Mouse (Mus musculus) midbrain, embryonic 11.5 days (tissue): ENCODE data around the gene Pip4k2a. TPM values are rescaled to one million over a fixed set of nuclear protein-coding genes. Genes with fewer than 3 reads are reported as not detected.
"Not testable (repeated sequence)": the region's sequence is repeated elsewhere in the genome, so short reads cannot be mapped to it uniquely, and the experiment has no call there.

Experiments used
- ATAC-seq: fragments of 200-750 bp; cut with Nextera tagmentation; 2 replicates; pipeline ENCODE4 v1.8.0; 2017; ENCODE audit warnings: moderate TSS enrichment, moderate library complexity; ENCODE audit not compliant: low FRiP score
- DNase-seq: peaks from one replicate; pipeline ENCODE4 v3.0.0; 2015; ENCODE audit warnings: low spot score; ENCODE audit errors: missing footprints
- H3K27ac ChIP-seq: fragments of 300-500 bp; sonication (generic); 2 replicates; pipeline ENCODE4 v1.5.1; 2014; ENCODE audit warnings: low read depth, low read length
- H3K27me3 ChIP-seq: fragments of 300-500 bp; sonication (generic); 2 replicates; pipeline ENCODE4 v1.6.1; 2014; ENCODE audit warnings: mild to moderate bottlenecking, low read length, moderate library complexity, mixed read lengths; ENCODE audit not compliant: control insufficient read depth, insufficient read depth
- H3K36me3 ChIP-seq: fragments of 300-500 bp; sonication (generic); 2 replicates; pipeline ENCODE4 v1.6.1; 2014; ENCODE audit warnings: mild to moderate bottlenecking, low read length, moderate library complexity, mixed read lengths; ENCODE audit not compliant: control insufficient read depth, insufficient read depth
- H3K4me1 ChIP-seq: fragments of 300-500 bp; sonication (generic); 2 replicates; pipeline ENCODE4 v1.6.1; 2014; ENCODE audit warnings: low read length; ENCODE audit not compliant: control insufficient read depth, insufficient read depth
- H3K4me2 ChIP-seq: fragments of 300-500 bp; sonication (generic); 2 replicates; pipeline ENCODE4 v1.6.1; 2014; ENCODE audit warnings: mild to moderate bottlenecking, moderate library complexity
- H3K4me3 ChIP-seq: fragments of 300-500 bp; sonication (generic); 2 replicates; pipeline ENCODE4 v1.5.1; 2014; ENCODE audit warnings: low read depth, low read length
- H3K9ac ChIP-seq: fragments of 300-500 bp; sonication (generic); 2 replicates; pipeline ENCODE4 v1.6.1; 2014; ENCODE audit warnings: low read length
- H3K9me3 ChIP-seq: fragments of 300-500 bp; sonication (generic); 2 replicates; pipeline ENCODE4 v1.6.1; 2016; ENCODE audit warnings: low read length; ENCODE audit not compliant: control insufficient read depth
- WGBS: fragments of 180-500 bp; shearing (Covaris S2); extraction: QIAGEN DNeasy Blood & Tissue Kit; methylation state at CpG from one replicate; pipeline ENCODE4 v1.1.7; 2014; 5-methylcytosine and 5-hydroxymethylcytosine counted together
- polyA plus RNA-seq: library from polyadenylated mRNA; unstranded; fragments of >200 nt; fragmentation: Nextera tagmentation; extraction: Ambion mirVana; gene quantifications from 2 replicates; pipeline ENCODE4 v1.2.1, GENCODE M21; 2014

The Pip4k2a gene
- polyA plus RNA-seq: 9.7 and 11.5 TPM in 2 replicates

GRCm38 (mm10) chr2:18998054-18998478 lies at the start of gene Pip4k2a, which contains the start of gene 4930426L09Rik:
TSS of gene Pip4k2a (minus strand) at chr2:18998126.
TSS of gene 4930426L09Rik (plus strand) at chr2:18998343.
- Histone ChIP-seq H3K4me1 (peaks cover 12% of the 10 kb centered on the region), H3K4me2 (peak within 1 kb of the TSS; percentile 96), H3K27me3 (no peaks in the 10 kb centered on the region), H3K9ac (peak within 1 kb of the TSS; percentile 82), H3K36me3 (no peaks in the 10 kb centered on the region), H3K9me3 (no peaks in the 10 kb centered on the region), H3K27ac (peak within 1 kb of the TSS; percentile 82), H3K4me3 (peak within 1 kb of the TSS; percentile 72)
- 0% methylated on average over 48 of the region's 66 CpGs for WGBS
- peak; percentile 98 for DNase-seq
- ATAC-seq: peak; percentile 96

GRCm38 (mm10) chr2:19037907-19038570 lies 40.1 kb upstream of the Pip4k2a start:
- Histone ChIP-seq H3K9ac (no peak overlapping the region), H3K27me3 (no peaks in the 10 kb centered on the region), H3K36me3 (no peaks in the 10 kb centered on the region), H3K4me3 (no peak overlapping the region), H3K4me2 (no peak overlapping the region), H3K9me3 (no peaks in the 10 kb centered on the region), H3K4me1 (no peaks in the 10 kb centered on the region), H3K27ac (no peak overlapping the region)
- ATAC-seq (no peak), DNase-seq (no peak)
- 80% methylated on average over 4 of the region's 4 CpGs for WGBS

GRCm38 (mm10) chr2:19037430-19037829 lies 39.5 kb upstream of the Pip4k2a start:
- Histone ChIP-seq H3K4me2 (no peak overlapping the region), H3K4me1 (no peaks in the 10 kb centered on the region), H3K27ac (no peak overlapping the region), H3K9ac (no peak overlapping the region), H3K9me3 (no peaks in the 10 kb centered on the region), H3K27me3 (no peaks in the 10 kb centered on the region), H3K4me3 (no peak overlapping the region), H3K36me3 (no peaks in the 10 kb centered on the region)
- ATAC-seq (no peak), DNase-seq (no peak)
- 78% methylated on average over 4 of the region's 4 CpGs for WGBS

DNA sequence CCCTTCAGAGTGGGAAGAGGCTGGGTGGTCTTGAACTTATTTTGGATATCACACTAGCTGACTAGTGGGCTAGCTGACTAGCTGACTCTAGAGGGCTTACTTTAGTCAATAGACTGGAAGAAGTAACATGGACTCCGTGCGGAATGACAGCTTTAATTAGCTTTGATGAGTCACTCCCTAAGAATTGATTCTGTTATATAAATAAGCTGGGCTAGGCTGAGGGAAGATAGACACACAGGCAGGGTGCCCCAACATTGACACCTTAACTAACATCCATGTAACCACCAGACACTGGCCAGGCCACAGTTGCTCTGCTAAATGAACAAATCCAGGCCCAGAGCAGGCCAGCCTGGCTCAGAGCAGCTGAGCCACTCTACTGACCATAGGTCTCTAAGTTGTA lies 26.9 kb upstream of the Pip4k2a start:
- H3K27me3 ChIP-seq: no peaks in the 10 kb centered on the region
- H3K9ac ChIP-seq: no peak overlapping the region
- no peaks in the 10 kb centered on the region for H3K36me3 ChIP-seq
- H3K4me3 ChIP-seq: no peak overlapping the region
- H3K27ac ChIP-seq: no peak overlapping the region
- ATAC-seq: peak; percentile 50; the same call in 1 of the 2 replicates
- H3K4me1 ChIP-seq: no peaks in the 10 kb centered on the region
- no peaks in the 10 kb centered on the region for H3K9me3 ChIP-seq
- H3K4me2 ChIP-seq: no peak overlapping the region
- no peak for DNase-seq
- 73% methylated on average over 2 of the region's 2 CpGs for WGBS

GRCm38 (mm10) chr2:19018034-19018433 lies 20.1 kb upstream of the Pip4k2a start:
- no peaks in the 10 kb centered on the region for H3K27me3 ChIP-seq
- no peaks in the 10 kb centered on the region for H3K36me3 ChIP-seq
- H3K4me3 ChIP-seq: no peak overlapping the region
- no peaks in the 10 kb centered on the region for H3K9me3 ChIP-seq
- WGBS: 48% methylated on average over 2 of the region's 2 CpGs
- no peak for DNase-seq
- H3K4me2 ChIP-seq: no peak overlapping the region
- no peak overlapping the region for H3K27ac ChIP-seq
- ATAC-seq: no peak
- no peaks in the 10 kb centered on the region for H3K4me1 ChIP-seq
- H3K9ac ChIP-seq: no peak overlapping the region

GRCm38 (mm10) chr2:19016839-19017238 lies 18.9 kb upstream of the Pip4k2a start:
- WGBS: 83% methylated on average over 1 of the region's 1 CpGs
- H3K4me3 ChIP-seq: no peak overlapping the region
- no peak overlapping the region for H3K27ac ChIP-seq
- H3K9me3 ChIP-seq: no peaks in the 10 kb centered on the region
- H3K4me1 ChIP-seq: no peaks in the 10 kb centered on the region
- no peak overlapping the region for H3K4me2 ChIP-seq
- no peaks in the 10 kb centered on the region for H3K36me3 ChIP-seq
- ATAC-seq (no peak), DNase-seq (no peak)
- no peak overlapping the region for H3K9ac ChIP-seq
- H3K27me3 ChIP-seq: no peaks in the 10 kb centered on the region

GRCm38 (mm10) chr2:19016348-19016747 lies 18.4 kb upstream of the Pip4k2a start:
- no peak overlapping the region for H3K27ac ChIP-seq
- DNase-seq (no peak), ATAC-seq (no peak)
- H3K4me1 ChIP-seq: no peaks in the 10 kb centered on the region
- H3K36me3 ChIP-seq: no peaks in the 10 kb centered on the region
- H3K27me3 ChIP-seq: no peaks in the 10 kb centered on the region
- 91% methylated on average over 5 of the region's 5 CpGs for WGBS
- H3K9me3 ChIP-seq: no peaks in the 10 kb centered on the region
- H3K9ac ChIP-seq: no peak overlapping the region
- H3K4me2 ChIP-seq: no peak overlapping the region
- H3K4me3 ChIP-seq: no peak overlapping the region

- Histone ChIP-seq H3K4me3 (no peak overlapping the region), H3K4me2 (no peak overlapping the region), H3K36me3 (no peaks in the 10 kb centered on the region), H3K27me3 (no peaks in the 10 kb centered on the region), H3K9ac (no peak overlapping the region), H3K4me1 (no peaks in the 10 kb centered on the region), H3K9me3 (no peaks in the 10 kb centered on the region), H3K27ac (no peak overlapping the region)
- DNase-seq (no peak), ATAC-seq (no peak)
- 71% methylated on average over 6 of the region's 6 CpGs for WGBS
These were observed 13.5 kb upstream of the Pip4k2a start for GRCm38 (mm10) chr2:19011443-19011842.

DNA sequence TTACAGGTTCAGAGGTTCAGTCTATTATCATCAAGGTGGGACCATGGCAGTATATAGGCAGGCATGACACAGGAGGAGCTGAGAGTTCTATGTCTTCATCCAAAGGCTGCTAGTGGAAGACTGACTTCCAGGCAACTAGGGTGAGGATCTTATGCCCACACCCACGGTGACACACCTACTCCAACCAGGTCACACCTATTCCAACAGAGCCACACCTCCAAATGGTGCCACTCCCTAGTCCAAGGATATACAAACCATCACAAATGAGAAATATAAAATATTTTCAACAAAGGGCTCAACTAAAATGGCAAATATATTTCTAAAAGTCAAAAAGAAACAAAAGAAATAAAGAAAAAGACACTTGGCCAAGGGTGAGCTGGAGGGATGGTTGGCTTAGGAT lies 12.6 kb upstream of the Pip4k2a start:
- WGBS: 78% methylated on average over 1 of the region's 1 CpGs
- H3K4me3 ChIP-seq, DNase-seq, H3K27me3 ChIP-seq, H3K9ac ChIP-seq, ATAC-seq, H3K9me3 ChIP-seq, H3K36me3 ChIP-seq, H3K4me2 ChIP-seq, H3K27ac ChIP-seq, H3K4me1 ChIP-seq: not testable (repeated sequence)
